Mouse (Mus musculus): Measurements from ENCODE around the gene Susd5. TPM values are rescaled to one million over a fixed set of nuclear protein-coding genes. Genes with fewer than 3 reads are reported as not detected.

Gene Susd5
- 0.43 and 0.70 TPM in 2 replicates for polyA plus RNA-seq (2012; rRNA removed)

DNA sequence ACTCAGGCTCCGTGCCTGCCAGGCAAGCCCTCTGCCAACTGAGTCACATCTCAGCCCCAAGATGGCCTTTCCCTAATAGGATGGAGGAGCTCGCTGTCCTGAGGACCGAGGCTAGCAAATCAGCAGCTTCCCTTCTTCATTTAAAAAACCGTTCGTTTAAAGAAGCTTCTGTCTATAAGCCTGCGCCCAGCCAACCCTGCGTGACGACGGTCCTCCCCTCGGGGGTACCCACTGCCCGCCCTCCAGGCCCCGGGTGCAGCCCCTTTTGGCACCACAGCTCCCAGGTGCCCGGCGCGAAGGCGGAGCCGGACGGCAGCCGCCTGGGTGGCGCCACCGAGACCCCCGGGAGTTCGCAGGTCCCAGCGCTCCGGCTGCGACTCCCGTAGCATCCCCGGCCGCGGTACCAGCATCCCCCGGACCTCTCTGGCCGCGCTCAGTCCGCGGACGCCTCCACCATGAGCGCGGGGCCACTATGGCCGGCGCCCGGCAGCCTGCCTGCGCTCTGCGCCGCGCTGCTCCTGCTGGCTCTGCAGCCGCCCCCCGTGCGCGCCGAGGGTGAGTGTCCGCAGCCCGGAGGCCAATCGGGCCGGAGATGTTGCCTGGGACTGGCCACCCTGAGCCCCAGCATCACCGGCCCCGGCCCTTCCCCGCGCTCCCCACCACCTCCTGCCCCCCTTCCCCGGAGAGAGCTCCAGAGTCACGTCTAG lies at the start of gene Susd5:
Gene Susd5 (plus strand): TSS at position 51 of the 707 bp plus-strand sequence.
- DNase-seq (ENCODE audit: low read depth), result no peak

DNA sequence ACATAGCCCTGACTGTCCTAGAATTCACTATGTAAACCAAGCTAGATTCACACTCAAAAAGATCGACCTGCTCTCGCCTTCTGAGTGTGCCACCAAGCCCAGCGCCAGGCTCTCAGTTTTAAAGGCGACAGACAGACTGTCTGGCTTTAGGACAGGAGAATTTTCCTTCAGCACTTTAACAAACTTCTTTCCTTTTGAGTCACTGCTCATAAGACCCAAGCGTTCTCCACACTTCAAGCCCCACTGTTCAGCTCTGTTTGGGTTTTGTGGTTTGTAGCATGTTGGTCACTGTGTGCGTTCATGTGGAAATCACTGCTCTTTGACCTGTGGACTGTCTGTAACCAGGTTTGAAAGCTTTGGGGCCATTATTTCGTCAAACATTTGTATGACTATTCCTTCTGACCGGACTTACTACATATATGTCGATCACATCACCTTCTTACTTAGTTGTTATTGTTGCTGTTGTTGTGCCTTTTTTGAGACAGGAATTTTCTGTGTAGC lies 49.0 kb upstream of the Susd5 start:
- DNase-seq (ENCODE audit: low read depth), result no peak

DNA sequence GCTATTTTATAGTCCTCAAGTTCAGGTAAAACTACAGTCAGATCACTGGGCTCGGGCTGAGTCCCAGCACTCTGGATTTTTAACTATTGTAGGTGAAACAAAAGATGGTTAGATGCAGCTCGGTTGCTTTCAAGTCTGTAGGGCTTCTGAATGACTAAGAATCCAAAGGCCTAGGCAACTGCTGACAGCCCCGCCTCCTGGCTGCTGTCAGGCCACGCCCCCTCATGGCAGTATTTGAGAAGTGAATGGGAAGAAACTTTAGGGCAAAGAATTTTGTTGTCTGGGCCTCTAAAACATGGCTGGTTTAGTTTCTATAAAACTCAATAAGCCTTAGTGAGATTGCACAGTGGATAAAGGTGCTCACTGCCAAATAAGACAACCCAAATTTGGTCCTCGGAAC lies 47.4 kb upstream of the Susd5 start:
- DNase-seq (ENCODE audit: low read depth), result no peak

DNA sequence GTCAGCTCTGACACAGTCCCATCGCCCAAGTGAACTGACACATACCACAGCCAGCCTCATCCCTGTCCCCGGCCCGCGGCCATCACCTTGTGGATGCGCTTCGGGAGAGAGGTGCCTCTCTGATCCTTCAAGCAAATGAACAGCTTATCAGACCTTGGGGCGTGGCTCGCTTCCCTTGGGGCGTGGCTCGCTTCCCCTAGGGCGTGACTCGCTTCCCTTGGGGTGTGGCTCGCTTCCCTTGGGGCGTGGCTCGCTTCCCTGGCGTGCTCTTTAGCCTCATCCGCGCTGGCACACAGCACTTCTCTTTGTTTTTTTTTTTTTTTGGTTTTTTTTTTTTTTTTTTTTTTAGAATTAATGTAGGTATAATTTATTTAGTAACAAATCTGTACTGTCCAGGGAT lies 45.7 kb upstream of the Susd5 start:
- DNase-seq (ENCODE audit: low read depth), result no peak

DNA sequence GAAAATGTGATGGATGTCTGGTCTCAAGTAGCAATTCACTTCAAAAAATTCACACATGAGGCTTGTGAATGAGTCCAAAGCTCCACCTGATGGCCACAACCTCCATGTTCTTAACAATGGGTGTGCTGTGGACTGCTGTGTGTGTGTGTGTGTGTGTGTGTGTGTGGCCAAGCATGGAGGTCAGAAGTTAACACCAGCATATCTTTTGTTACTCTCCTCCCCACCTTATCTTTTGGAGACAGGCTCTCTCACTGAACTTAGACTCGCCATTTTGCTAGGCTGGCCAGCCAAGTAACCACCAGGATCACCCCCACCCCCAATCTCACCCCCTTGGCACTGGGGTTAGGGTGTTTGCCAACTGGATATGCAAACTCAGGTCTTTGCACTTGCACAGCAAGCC lies 42.9 kb upstream of the Susd5 start:
- no peak for DNase-seq (ENCODE audit: low read depth)

DNA sequence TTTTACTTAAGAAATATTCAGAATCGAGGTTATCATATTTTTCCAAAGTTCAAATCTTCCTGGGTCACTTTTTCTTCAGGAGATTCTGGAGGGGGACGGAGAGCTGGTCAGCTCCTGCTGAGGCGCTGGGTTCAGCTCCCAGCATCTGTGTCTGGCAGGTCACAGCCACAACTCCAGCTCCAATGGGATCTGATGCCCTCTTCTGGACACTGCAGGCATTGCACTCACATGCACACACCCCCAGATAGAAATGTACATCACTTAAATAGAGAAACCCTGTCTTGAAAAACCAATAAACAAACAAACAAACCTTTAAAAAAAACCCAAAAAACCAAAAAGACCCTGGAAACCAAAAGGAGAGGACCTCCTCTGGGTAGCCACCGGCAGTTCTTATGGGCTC lies 41.2 kb upstream of the Susd5 start:
- DNase-seq (ENCODE audit: low read depth), result no peak

DNA sequence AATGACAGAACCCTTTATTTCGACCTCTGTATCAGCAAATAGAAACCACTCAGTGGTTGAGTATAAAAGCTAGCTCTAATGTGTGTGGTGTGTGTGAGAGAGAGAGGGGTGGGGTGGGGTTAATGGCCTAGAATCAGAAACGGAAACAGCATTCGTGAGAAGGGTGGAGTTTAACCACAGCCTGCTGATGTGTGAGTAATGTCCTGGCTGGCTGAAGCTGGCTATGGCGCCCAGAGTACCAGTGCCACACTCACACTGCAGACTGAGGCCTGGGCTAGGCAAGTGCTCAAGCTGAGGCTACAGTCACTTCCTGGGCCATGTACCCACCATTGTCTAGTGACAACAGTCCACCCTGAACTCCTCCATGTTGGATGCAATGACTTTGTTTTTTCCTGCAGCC lies 40.5 kb upstream of the Susd5 start:
- DNase-seq (ENCODE audit: low read depth), result no peak

DNA sequence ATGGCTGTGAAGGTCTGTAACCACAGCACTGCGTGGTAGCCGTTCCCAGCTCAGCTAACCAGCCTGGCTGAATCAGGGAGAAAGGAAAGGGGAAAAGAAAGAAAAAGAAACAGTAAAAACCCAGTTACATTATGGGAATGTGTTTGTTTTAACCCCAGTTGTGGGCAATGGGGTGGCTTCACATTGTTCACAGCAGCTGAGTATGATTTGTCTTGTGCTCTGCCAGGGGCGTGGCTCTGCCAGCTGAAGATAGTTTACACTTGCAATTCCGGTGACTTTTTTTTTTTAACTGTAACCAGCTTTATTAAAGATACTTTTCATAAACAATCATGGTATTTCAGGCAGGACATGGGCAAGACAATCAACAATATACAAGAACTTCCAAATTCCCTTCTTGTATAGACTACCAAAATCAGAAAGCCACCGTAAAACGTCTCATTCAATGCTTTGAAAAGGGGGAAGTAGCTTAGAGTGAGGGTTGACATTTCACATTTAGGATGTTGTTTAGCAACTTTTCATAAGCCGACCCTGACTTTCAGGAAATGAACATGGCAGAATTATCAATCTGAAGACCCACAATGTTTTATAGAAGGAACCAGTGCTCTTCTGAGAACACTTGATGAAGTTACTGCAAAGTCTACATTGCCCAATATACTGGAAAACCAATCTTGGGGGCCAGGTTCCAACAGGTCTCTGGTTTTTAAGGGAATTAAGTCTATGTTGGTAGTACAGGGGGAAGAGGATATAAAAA lies 37.8 kb upstream of the Susd5 start:
- no peak for DNase-seq (ENCODE audit: low read depth)

DNA sequence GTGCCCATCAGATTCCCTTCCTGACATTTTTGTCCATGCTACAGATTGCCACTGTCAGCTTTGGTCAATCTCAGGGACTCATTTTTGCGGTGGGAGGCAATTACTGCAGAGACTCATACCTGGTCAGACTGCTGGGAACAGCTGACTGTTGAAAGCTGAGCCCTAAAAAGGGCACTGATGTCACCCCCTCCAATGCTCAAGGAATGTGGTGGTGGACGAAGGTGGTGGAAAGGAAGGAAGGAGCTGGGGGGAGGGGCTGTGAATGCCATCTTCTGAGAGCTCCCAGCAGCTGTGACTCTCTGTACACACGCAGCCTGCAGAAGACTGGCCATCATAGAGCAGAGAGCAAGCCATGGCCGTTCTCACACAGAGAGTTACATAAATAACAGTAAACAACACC lies 34.8 kb upstream of the Susd5 start:
- DNase-seq (ENCODE audit: low read depth), result no peak

DNA sequence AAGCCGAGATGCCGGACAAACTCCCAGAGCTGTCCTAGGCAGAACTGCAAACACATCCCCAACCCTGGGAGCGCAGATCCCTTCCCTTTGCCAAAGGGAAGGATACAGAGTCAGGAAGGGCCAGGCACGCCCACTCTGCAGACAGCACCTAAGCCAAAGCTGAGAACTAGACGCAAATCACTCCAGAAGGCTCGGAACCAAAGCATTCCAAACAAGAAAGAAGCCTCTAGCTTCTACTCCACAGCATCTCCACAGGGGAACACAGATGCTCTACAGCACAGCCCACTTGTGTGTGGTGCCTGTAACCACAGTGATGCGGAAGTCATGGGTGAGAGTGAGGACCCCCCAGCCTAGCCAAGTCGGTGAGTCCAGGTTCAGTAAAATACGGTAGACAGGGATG lies 31.8 kb upstream of the Susd5 start:
- no peak for DNase-seq (ENCODE audit: low read depth)

DNA sequence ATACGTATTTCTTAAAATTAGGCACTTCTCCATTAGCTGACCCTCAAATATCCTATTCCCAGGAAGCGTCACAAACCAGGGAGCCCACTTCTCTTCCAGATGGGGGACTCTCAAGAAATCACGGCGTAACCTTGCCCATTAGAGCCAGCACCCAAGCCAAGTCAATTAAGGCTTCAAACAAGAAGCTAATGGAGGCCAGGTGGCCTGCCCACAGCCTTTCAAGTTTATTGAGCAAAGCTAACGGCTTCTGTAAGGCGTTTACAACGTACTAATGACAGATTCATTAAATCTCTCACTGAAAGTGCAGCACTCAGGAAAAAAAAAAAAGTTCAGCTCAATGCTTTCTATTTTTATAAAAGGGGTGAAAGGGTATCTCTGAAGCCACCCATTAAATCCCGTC lies 31.1 kb upstream of the Susd5 start:
- DNase-seq (ENCODE audit: low read depth), result no peak

DNA sequence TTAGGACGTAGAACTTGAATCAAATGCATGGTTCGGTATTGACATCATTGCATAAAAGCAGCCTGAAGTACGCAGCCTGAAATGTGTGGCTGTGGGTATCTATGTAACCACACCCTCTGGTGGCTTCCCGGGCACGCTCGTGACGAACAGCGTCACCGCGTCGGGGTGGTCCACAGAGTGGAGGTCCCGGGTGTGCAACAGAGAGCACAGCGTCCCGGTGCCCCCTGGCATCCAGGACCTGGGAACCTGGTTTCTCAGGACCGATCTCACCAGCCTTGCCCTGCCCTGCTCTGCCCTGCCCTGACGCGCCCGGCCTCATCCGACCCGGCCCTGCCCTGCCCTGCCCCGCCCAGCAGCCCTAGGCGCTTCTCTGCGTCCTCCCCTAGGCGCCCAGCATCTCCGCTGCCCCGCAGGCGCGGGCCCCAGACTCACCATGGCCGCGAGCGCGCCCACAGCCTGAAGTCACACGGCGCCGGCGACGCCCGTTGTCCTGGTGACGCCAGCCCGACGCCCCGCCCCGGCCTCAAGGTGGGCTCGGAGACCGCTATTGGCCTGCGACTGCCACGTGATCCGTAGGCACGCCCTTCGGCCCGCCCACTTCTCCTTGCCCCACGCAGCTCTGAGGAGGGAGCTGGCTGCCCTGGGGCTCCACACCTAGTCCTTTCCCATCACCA lies 30.5 kb upstream of the Susd5 start:
- no peak for DNase-seq (ENCODE audit: low read depth)

DNA sequence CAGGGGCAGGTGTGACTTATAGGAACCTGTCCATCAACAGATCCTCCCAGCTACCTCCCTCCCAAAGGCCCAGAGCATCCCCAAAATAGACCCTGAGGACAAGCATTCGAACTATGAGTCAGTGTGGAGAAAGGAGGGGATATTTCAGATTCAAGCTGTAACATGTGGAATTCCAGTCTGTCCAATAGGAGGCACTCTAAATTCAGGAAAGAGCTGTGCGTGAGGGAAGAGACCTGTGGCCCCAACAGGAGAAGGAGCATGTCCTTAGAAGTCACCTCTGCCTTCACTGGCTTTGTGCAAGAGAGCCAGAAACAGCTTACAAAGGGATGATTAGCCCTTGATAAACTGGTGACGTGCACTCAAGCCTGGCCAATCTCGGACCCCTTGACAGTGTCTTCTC lies 16.0 kb upstream of the Susd5 start:
- DNase-seq (ENCODE audit: low read depth), result no peak

DNA sequence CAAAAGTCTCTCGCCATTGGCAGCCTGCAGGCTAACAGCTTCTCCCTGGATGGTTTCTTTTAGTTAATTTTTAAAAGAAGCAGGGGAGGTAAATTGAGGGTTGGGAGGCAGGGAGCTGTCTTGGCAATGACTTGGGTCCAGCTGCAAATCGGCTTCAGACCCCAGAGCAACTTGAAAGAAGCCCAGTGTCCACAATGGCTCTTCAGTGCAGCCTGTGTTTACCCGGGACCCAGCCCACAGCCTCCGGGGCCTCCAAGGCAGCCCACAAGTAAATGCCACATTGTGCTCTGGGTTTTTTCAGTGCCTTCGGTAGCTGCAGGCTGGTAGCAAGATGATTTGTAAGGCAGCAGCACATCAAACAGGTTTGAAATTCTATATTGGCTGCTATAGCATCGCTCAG lies 14.4 kb upstream of the Susd5 start:
- no peak for DNase-seq (ENCODE audit: low read depth)

DNA sequence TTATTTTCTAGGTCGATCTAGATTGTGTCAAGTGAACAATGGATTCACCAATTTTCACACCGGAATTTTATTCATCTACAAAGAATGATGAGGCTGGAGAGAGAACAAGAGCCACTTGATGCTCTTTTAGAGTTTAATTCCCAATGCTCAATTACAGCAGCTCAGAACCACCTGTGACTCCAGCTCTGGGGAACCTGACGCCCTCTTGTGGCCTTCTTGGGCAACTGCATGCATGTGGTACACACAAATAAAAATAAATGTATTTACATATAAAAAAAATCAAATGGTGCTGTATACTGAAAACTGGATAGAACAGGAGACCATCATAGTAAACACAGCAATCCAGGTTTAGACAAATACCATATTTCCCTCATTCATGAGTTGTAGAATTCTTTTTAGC lies 12.5 kb upstream of the Susd5 start:
- no peak for DNase-seq (ENCODE audit: low read depth)

DNA sequence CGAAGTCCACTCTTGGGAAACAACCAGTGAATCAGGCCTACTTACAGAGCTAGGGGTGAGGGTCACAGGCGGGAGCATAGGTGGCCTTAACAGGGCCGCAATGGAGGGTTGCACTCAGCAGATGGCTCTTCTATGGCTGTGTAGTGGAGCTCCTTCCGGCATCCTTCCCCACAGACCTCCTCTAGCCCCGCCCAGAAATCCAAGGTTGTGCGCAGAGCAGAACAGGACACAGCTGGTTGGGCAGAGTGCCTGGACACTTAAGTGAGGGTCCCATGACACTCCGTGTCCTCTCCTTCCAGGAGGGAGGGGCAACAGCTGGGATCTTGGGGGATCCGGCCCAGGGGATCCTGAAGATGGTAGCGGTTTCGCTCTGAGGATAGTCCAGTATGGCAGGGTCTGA lies 10.9 kb upstream of the Susd5 start, which contains the start of gene Fbxl2:
Gene Fbxl2 (minus strand): TSS at position 164 of the 400 bp plus-strand sequence.
- DNase-seq (ENCODE audit: low read depth), result no peak

DNA sequence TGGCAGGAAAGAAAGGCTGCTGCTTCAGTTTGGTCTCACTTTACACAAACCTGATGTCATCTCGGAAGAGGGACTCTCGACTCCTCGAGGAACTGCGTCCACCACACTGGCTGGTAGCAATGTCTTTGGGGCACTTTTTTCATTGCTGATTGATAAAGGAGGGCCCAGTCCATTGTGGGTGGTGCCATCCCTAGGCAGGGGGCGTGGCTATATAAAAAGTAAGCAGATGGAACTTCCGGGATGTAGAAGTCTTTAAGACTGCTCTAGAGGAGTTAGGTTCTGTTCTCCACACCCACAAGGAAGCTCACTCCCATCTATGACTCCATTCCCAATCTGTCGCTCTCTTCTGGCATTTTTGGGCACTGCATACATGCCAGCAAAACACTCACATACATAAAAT lies 10.3 kb upstream of the Susd5 start:
- no peak for DNase-seq (ENCODE audit: low read depth)

DNA sequence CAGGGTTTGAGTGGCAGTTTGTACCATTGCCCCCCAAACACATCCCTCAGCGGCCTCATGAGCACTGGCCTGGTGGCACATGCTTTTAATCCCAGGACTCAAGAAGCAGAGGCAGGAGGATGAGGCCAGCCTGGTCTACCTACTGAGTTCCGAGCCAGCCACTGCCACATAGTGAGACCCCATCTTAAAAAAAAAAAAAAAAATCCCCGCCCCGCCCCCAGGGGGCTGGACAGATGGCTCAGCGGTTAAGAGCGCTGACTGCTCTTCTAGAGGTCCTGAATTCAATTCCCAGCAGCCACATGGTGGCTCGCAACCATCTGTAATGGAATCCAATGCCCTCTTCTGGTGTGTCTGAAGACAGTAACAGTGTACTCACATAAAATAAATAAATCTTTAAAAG lies 6.8 kb upstream of the Susd5 start:
- no peak for DNase-seq (ENCODE audit: low read depth)

DNA sequence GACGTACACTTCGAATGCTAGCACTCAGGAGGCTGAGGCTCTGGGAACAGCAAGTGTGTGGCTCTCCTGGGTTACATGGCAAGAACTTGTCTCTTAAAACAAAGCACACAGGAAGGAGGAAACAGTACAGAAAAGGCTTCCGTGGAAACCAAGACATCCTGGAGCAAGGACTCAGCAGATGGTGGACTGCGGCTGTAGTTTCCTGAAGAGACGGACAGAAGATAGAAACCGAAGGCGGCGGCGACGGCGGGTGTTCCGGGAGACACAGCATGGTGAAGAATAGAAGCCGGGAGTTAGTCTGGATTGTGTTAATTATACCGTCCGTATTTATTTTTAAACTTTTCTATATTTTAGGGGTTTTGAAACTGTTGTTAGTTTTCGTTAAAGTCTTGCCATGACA lies 6.2 kb upstream of the Susd5 start:
- no peak for DNase-seq (ENCODE audit: low read depth)

DNA sequence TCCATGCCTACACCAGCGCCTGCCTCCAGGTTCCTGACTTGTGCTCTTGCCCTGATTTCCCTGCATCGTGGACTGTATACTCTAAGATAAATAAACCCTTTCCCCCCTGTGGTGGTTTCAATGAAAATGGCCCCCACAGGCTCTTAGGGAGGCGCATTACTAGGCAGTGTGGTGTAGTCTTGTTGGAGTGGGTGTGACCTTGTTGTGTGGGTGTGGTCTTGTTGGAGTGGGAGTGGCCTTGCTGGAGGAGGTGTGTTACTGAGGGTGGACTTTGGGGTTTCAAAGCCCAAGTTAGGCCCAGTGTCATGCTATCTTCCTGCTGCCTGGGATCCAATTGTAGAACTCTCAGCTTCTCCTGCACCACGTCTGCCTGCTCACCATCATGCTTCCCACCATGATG lies 4.9 kb upstream of the Susd5 start:
- no peak for DNase-seq (ENCODE audit: low read depth)

DNA sequence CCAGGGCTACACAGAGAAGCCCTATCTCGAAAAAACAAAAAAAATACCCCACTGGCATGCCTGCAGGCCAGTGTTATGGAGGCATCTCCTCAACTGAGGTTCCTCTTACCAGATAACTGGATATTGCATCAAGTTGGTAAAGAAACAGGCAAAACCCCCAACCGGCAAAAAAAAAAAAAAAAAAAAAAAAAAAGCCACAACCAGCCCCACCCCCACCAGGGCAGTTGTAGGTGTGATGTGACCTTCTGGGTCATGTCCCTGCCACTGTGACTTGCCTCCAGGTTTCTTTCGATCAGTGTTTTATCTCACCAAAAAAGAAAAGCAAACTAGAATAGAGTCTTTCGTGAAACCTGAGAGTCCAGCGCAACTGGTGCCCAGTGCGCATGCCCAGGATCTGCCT lies 4.1 kb upstream of the Susd5 start:
- DNase-seq (ENCODE audit: low read depth), result no peak

DNA sequence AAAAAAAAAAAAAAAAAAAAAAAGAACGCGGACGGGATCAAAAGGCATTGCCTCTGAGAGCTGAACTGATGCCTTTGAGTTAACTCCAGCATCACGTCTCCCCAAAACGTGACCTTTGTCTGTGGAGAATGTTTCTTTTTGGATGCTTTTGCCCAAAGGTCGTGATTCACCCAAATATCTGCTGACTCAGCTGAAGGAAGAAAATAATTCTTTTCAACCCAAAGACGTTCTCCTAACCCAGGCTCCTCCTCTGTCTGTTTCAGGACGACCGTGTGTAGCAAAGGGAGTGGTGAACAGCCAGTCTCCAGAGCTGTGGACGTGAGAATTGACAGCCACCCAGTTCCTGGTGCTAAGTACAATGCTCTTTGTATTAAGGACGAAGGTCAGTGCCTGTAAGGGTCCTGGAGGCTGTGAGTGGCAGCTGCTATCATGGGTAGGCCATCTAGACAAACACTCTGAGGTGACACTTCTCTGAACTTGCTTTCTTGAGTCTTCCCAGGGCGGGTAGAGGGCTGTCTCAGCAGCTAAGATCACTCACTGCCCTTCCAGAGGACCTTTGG lies 11.6 kb downstream of the Susd5 start:
- no peak for DNase-seq (ENCODE audit: low read depth)

DNA sequence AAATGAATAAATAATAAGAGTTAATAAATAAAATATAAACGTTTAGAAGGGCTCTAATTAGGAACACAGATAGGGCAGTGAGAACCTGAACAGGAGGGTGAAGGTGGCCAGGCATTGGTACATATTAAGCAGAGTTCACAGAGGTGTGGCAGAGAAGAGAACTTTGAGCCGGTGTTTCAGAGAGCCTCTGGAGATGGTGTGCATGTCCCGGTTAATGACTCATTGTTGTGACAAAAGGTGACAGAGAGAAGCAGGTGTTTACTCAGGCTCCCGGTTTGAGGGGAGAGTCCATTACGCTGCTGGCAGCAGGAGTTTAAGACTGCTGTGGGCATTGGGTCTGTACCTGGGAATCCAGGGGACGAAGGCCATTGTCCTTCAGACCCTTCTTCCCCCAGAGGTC lies 12.4 kb downstream of the Susd5 start:
- no peak for DNase-seq (ENCODE audit: low read depth)

Measured in gonadal fat pad, adult 2 months (tissue).